Mouse (Mus musculus) kidney, embryonic 15.5 days (tissue): ENCODE data around the gene Cttnbp2nl. TPM values are rescaled to one million over a fixed set of nuclear protein-coding genes. Genes with fewer than 3 reads are reported as not detected.

ENCODE experiments used
- ATAC-seq: fragments of 200-750 bp; cut with Nextera tagmentation; replicated peaks from 2 replicates; pipeline ENCODE4 v1.8.0; 2017; ENCODE audit warnings: moderate TSS enrichment; ENCODE audit not compliant: low FRiP score
- H3K27ac ChIP-seq: fragments of 300-500 bp; sonication (generic); 2 replicates; pipeline ENCODE4 v1.5.1; 2015; ENCODE audit warnings: mild to moderate bottlenecking, inconsistent platforms
- H3K27me3 ChIP-seq: fragments of 300-500 bp; sonication (generic); 2 replicates; pipeline ENCODE4 v1.6.1; 2015; ENCODE audit warnings: inconsistent platforms
- H3K36me3 ChIP-seq: fragments of 300-500 bp; sonication (generic); 2 replicates; pipeline ENCODE4 v1.6.1; 2015; ENCODE audit warnings: inconsistent platforms
- H3K4me1 ChIP-seq: fragments of 300-500 bp; sonication (generic); 2 replicates; pipeline ENCODE4 v1.6.1; 2015; ENCODE audit warnings: inconsistent platforms
- H3K4me2 ChIP-seq: fragments of 300-500 bp; sonication (generic); 2 replicates; pipeline ENCODE4 v1.6.1; 2015; ENCODE audit warnings: moderate library complexity, mild to moderate bottlenecking, inconsistent platforms
- H3K4me3 ChIP-seq: fragments of 300-500 bp; sonication (generic); replicated peaks from 2 replicates; pipeline ENCODE4 v1.5.1; 2015; ENCODE audit warnings: mild to moderate bottlenecking, inconsistent platforms
- H3K9ac ChIP-seq: fragments of 300-500 bp; sonication (generic); 2 replicates; pipeline ENCODE4 v1.6.1; 2015; ENCODE audit warnings: mild to moderate bottlenecking, inconsistent platforms
- H3K9me3 ChIP-seq: fragments of 300-500 bp; sonication (generic); replicated peaks from 2 replicates; pipeline ENCODE4 v1.6.1; 2016; ENCODE audit warnings: inconsistent platforms
- WGBS: fragments of 180-500 bp; shearing (Covaris S2); methylation state at CpG from one replicate; pipeline ENCODE4 v1.1.7; 2015; ENCODE audit warnings: mixed read lengths; 5-methylcytosine and 5-hydroxymethylcytosine counted together
- polyA plus RNA-seq: library from polyadenylated mRNA; unstranded; fragments of >200 nt; fragmentation: Nextera tagmentation; extraction: Ambion mirVana; gene quantifications from 2 replicates; pipeline ENCODE4 v1.2.1, GENCODE M21; 2015

Gene Cttnbp2nl
- polyA plus RNA-seq, 1 experiment from 2014 or later: 29.4 TPM

DNA sequence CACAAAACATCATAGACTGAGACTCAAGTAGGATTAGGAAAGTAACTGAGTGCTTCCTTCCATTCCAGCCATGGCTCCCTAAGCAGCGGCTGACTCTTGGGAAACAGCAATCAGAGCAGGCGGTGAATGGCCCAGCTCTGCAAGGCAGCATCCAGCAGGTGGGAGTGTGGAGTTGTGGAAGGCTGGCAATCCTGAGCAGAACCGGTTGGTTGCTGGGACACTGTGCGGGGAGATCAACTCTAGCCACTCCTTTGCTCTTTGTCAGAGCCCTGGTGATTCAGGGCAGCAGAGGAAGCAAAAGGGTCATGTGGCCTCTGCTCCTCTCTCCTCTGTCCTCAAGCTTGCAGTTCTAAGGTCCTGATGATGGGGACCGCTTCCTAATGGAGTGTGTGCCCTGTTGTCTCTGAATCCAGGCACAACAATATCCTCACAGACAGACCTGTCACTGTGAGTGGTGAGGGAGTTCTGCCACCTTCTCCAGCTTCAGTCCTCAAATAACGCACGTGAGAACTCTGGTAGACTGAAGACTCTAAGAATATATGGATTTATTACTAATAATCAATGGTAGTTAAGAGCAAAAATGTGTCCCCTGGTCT is 25.4 kb upstream of the Cttnbp2nl start:
- Histone ChIP-seq H3K4me2 (no peak overlapping the region), H3K27ac (no peak overlapping the region), H3K9ac (no peak overlapping the region), H3K9me3 (no peaks in the 10 kb centered on the region), H3K4me3 (no peak overlapping the region), H3K27me3 (no peaks in the 10 kb centered on the region), H3K36me3 (no peaks in the 10 kb centered on the region), H3K4me1 (no peaks in the 10 kb centered on the region)
- 16% methylated on average over 7 of the region's 7 CpGs for WGBS
- peak; percentile 93 for ATAC-seq

DNA sequence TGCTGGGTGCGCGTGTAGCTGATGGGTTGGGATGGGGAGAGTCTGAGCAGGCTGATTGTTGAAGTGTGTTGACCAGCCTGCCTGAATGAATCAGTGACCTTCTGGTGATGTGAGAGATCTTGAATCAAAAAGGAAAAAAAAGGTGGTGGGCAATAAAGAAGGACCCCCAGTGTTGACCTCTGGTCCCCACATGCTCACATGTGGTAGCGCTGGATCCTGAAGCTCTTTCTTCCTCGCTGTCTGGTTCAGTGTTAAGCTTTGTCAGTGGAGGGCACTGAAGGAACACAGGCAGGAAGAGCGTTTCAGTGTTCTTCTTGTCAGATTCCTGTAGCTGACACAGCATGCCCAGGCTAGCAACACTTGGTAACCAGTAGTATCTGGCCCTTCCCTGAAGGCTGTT is 22.9 kb upstream of the Cttnbp2nl start:
- H3K4me1 ChIP-seq: no peaks in the 10 kb centered on the region
- no peak overlapping the region for H3K4me3 ChIP-seq
- no peak overlapping the region for H3K9ac ChIP-seq
- no peak overlapping the region for H3K4me2 ChIP-seq
- H3K9me3 ChIP-seq: no peaks in the 10 kb centered on the region
- H3K36me3 ChIP-seq: no peaks in the 10 kb centered on the region
- no peak overlapping the region for H3K27ac ChIP-seq
- H3K27me3 ChIP-seq: no peaks in the 10 kb centered on the region
- ATAC-seq: no peak
- WGBS: 93% methylated on average over 5 of the region's 5 CpGs

DNA sequence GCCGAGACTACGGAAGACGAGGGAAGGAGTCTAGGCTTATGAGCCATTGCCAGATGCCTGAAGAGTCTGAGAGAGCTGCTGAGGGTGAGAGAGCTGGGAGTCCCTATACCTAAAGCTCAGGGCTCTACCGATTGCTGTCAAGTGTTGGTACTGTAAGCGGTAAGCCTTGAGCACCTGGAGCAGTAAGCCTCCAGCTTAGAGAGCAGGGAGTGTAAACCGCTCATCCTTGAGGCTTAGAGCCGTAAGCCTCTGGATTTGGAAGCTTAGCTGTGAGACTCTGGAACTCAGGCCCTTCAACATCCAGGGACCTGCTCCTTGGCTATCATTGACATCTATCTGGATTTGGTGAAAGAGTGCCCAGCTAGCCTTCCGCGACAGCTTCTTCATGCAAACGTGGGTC is 19.6 kb upstream of the Cttnbp2nl start:
- Histone ChIP-seq H3K4me1 (0 out of 2 replicates have a peak, but pooled peaks cover 4% of the 10 kb centered on the region), H3K9ac (no peak overlapping the region), H3K27ac (no peak overlapping the region), H3K36me3 (no peaks in the 10 kb centered on the region), H3K4me3 (no peak overlapping the region), H3K4me2 (no peak overlapping the region), H3K27me3 (no peaks in the 10 kb centered on the region), H3K9me3 (no peaks in the 10 kb centered on the region)
- no peak for ATAC-seq
- 93% methylated on average over 10 of the region's 10 CpGs for WGBS

DNA sequence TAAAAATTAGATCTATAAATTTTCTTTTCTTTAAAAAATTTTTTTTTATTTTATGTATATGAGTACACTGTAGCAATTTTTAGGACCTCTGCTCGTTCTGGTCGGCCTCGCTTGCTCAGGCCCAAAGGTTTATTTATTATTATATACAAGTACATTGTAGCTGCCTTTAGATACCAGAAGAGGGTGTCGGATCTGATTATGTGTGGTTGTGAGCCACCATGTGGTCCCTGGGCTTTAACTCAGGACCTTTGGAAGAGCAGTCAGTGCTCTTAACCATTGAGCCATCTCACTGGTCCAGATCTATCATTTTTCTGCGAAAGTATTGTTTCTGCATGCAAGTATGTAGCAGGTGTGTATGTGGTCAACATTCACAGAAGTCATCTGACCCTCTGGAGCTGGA is 18.3 kb upstream of the Cttnbp2nl start:
- Histone ChIP-seq H3K9ac (no peak overlapping the region), H3K4me2 (no peak overlapping the region), H3K4me3 (no peak overlapping the region), H3K36me3 (no peaks in the 10 kb centered on the region), H3K9me3 (no peaks in the 10 kb centered on the region), H3K27me3 (no peaks in the 10 kb centered on the region), H3K27ac (no peak overlapping the region), H3K4me1 (0 out of 2 replicates have a peak, but pooled peaks cover 4% of the 10 kb centered on the region)
- ATAC-seq: no peak
- 93% methylated on average over 5 of the region's 5 CpGs for WGBS

DNA sequence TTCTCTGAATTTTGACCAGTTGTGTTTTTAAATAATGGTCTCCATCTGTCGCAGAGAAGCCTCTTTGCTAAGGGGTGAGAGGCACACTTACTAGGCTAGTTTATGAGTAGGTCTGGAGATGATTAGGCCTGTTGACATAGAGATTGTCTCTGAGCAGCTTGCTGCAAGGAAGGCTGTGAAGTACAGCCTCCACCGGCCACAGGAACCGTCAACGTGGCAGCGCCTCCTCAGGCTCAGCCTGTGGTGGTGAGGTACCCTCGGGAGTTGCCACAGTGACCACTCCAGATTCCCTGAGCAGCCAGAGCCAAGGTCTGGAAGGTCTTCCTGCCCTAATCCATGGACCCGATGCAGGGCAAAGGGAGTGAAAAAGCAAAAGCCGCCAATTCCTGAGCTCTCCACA is 17.6 kb upstream of the Cttnbp2nl start:
- 0 out of 2 replicates have a peak, but pooled peaks cover 4% of the 10 kb centered on the region for H3K4me1 ChIP-seq
- no peaks in the 10 kb centered on the region for H3K36me3 ChIP-seq
- H3K27me3 ChIP-seq: no peaks in the 10 kb centered on the region
- 76% methylated on average over 8 of the region's 8 CpGs for WGBS
- H3K9me3 ChIP-seq: peaks cover 3% of the 10 kb centered on the region; the same call in 1 of the 2 replicates
- H3K4me3 ChIP-seq: no peak overlapping the region
- ATAC-seq: no peak
- H3K27ac ChIP-seq: no peak overlapping the region
- no peak overlapping the region for H3K9ac ChIP-seq
- H3K4me2 ChIP-seq: no peak overlapping the region

DNA sequence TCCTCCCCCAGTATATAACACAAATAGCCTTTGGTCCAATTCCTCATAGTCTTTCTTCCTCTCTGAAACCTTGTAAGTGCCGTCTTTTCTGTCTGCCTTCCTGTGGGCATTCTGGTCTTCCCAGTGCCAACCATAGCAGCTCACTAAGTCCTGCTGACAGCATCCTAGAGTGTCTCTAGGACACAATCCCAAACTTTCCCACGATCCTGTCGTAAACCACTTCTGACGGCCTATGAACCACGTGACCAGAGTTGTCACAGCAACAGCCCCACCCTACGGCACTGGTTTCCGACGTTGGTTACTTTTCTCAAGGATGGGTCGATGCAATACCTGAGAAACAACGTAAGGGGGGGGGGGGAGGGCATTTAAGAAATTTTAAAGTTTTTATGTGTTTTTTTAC is 13.6 kb upstream of the Cttnbp2nl start, which contains the start of gene 4930564D02Rik:
Gene 4930564D02Rik (plus strand): TSS at position 301 of the 400 bp plus-strand sequence.
- no peak within 1 kb of the TSS for H3K4me3 ChIP-seq
- H3K9ac ChIP-seq: no peak within 1 kb of the TSS
- 0 out of 2 replicates have a peak, but pooled peaks cover 4% of the 10 kb centered on the region for H3K4me1 ChIP-seq
- ATAC-seq: no peak
- 0 out of 2 replicates have a peak, but pooled peaks cover 2% of the 10 kb centered on the region for H3K27me3 ChIP-seq
- H3K4me2 ChIP-seq: no peak within 1 kb of the TSS
- H3K9me3 ChIP-seq: peaks cover 4% of the 10 kb centered on the region; the same call in 1 of the 2 replicates
- H3K36me3 ChIP-seq: no peaks in the 10 kb centered on the region
- 78% methylated on average over 10 of the region's 10 CpGs for WGBS
- no peak within 1 kb of the TSS for H3K27ac ChIP-seq

DNA sequence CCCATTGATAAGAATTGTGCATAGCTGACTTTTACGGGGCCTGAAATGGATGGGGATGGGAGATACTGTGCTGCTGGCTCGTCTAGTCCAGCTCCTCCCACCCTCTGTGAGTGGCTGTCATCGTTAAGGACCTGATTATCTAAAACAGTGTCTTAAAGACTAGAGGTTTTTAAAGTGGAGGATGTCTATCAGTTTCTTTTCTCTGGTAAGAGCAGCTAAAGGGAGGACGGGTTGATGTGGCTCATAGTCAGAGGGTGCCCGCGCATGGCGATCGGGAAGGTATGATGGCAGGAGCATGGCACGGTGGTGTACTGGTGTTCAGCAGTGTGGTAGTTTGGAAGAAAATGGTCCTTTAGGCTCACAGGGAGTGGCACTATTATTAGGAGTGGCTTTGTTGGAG is 9.7 kb upstream of the Cttnbp2nl start:
- no peak for ATAC-seq
- Histone ChIP-seq H3K9me3 (peaks cover 4% of the 10 kb centered on the region; the same call in 1 of the 2 replicates), H3K9ac (no peak overlapping the region), H3K4me2 (no peak overlapping the region), H3K27me3 (peaks cover 22% of the 10 kb centered on the region), H3K4me3 (no peak overlapping the region), H3K36me3 (no peaks in the 10 kb centered on the region), H3K4me1 (peaks cover 13% of the 10 kb centered on the region), H3K27ac (no peak overlapping the region)
- WGBS: 76% methylated on average over 9 of the region's 9 CpGs

DNA sequence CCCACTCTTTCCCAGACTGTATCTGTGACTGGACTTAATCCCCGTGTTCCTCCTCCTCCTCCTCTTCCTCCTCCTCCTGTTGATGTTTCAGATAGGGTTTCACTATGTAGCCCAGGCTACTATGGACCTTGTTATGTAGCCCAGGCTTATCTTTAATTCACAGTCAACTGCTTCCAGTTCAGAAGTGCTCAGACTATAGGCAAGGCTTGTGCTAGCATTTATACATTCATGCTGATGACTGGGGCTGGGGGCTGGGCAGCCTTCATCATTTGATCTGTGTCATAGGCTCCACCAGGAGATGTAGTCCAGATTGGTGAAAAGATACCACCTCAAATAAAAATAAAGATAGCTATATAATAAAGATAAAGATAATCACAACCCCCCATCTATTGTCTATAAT is 9.0 kb upstream of the Cttnbp2nl start:
- H3K9ac ChIP-seq: no peak overlapping the region
- no peak for ATAC-seq
- no peaks in the 10 kb centered on the region for H3K36me3 ChIP-seq
- H3K27ac ChIP-seq: no peak overlapping the region
- H3K4me3 ChIP-seq: no peak overlapping the region
- H3K27me3 ChIP-seq: peaks cover 22% of the 10 kb centered on the region
- peaks cover 13% of the 10 kb centered on the region for H3K4me1 ChIP-seq
- peaks cover 4% of the 10 kb centered on the region; the same call in 1 of the 2 replicates for H3K9me3 ChIP-seq
- no peak overlapping the region for H3K4me2 ChIP-seq
- 40% methylated on average over 1 of the region's 1 CpGs for WGBS

DNA sequence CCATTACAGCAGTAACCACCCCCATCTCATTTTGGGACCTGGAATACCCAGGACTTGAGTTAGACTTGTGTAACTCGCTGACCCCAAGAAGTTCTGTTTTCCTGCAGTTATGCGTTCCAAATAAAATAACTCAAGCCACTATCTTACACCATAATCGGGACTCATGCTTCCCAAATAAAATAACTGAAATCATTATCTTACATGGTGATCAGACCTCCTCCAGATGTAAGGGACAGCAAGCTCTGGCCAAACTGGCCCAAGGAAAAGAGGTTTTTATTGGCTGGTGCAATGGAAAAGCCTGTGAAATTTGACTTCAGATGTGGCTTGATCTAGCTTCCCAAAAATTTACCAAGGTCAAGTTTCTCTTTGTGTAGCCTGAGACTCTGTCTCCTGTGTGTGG is 8.6 kb upstream of the Cttnbp2nl start:
- no peak overlapping the region for H3K27ac ChIP-seq
- H3K4me1 ChIP-seq: peaks cover 13% of the 10 kb centered on the region
- H3K36me3 ChIP-seq: no peaks in the 10 kb centered on the region
- H3K4me3 ChIP-seq: no peak overlapping the region
- H3K9me3 ChIP-seq: peaks cover 4% of the 10 kb centered on the region; the same call in 1 of the 2 replicates
- no peak overlapping the region for H3K4me2 ChIP-seq
- no peak for ATAC-seq
- no peak overlapping the region for H3K9ac ChIP-seq
- peaks cover 22% of the 10 kb centered on the region for H3K27me3 ChIP-seq
- WGBS: 70% methylated on average over 3 of the region's 3 CpGs

DNA sequence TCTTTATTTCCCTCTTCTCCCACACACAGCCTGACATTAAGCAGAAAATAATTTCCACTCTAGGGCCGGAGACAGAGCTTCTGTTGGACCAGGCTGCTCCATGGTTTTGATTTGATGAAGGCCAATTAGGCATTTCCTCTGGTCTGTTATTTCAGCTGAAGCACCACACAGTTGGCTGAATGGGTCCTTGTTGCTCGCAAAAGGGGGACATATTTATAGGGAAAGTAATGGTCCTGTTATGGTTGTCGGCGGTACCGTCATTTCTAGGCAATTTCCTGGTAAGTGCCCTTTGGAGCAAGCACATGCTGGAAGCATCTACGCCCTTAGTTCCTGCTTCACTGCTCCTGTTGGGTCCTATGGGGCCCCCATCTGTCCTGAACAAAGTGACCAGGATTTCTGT is 8.0 kb upstream of the Cttnbp2nl start:
- Histone ChIP-seq H3K9ac (no peak overlapping the region), H3K9me3 (peaks cover 4% of the 10 kb centered on the region; the same call in 1 of the 2 replicates), H3K36me3 (no peaks in the 10 kb centered on the region), H3K27ac (no peak overlapping the region), H3K4me2 (no peak overlapping the region), H3K4me3 (no peak overlapping the region), H3K4me1 (peaks cover 13% of the 10 kb centered on the region), H3K27me3 (peaks cover 22% of the 10 kb centered on the region)
- ATAC-seq: no peak
- 31% methylated on average over 6 of the region's 6 CpGs for WGBS

DNA sequence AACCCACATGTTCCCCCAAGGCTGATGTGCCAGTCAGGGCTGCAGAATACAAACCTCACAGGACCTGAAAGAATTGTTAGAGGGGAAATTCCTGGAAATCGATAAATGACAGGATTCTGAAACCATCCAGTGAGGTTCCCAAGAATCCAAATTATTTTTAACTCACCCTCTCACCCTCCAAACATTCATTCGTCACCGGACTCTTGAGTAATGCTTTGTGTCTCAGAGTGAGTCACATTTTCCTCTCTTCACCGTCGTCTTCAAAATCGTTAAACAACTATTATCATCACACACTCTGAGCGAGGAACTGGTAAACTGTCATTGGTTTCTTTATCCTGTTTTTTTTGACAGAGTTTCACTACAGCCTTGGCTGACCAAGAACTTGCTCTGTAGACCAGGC is 7.0 kb upstream of the Cttnbp2nl start:
- WGBS: 72% methylated on average over 7 of the region's 7 CpGs
- Histone ChIP-seq H3K9ac (no peak overlapping the region), H3K4me1 (peaks cover 15% of the 10 kb centered on the region), H3K27ac (no peak overlapping the region), H3K9me3 (no peaks in the 10 kb centered on the region), H3K27me3 (peaks cover 22% of the 10 kb centered on the region), H3K36me3 (no peaks in the 10 kb centered on the region), H3K4me3 (no peak overlapping the region), H3K4me2 (no peak overlapping the region)
- ATAC-seq: no peak

DNA sequence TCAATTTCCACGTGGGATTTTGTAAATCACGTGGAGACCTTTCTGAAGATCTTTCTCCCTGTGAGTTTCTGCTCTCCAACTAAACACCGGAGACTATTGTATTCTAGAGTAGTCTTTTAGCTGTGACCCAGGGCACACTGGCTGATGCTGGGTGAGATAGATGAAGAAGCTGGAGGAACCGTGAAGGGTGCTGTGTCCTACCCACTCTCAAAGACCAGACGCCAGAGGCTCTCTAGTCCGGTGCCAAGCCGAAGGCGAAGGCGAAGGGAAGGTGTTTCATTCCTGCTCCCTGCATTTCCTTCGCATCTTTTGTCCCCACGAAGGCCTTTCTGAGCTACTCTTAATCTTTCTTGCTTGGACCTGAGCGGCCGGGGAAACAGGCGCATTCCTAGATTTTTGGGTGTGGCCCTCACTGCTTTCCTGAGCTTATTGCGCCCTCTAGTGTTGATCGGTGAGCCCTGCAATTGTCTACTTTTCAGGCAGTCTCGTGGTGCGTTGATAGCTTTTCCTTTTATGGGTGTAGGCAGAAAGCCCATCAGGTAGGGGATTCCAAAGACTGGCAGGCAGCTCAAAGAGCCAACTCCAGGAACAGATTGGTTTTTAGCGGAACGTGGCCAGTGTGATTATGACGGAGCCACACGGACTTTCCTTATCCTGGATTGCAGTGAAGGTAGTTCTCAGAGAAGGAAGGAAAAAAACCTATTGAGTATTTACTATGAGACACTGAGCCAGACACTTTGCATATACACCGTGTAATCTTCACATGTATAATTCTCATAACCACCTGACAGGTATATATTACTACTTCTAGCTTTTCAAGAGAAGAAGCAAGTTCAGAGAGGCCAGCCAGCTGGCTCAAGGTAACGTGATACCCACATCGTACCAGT is 5.9 kb upstream of the Cttnbp2nl start:
- Histone ChIP-seq H3K9me3 (no peaks in the 10 kb centered on the region), H3K4me1 (peaks cover 24% of the 10 kb centered on the region), H3K4me3 (peak overlapping the region; percentile 35), H3K9ac (0 out of 2 replicates have a peak overlapping the region, but pooled peaks have one; percentile 31), H3K36me3 (no peaks in the 10 kb centered on the region), H3K4me2 (peak overlapping the region; percentile 61), H3K27me3 (peaks cover 22% of the 10 kb centered on the region), H3K27ac (no peak overlapping the region)
- no peak; the same call in 1 of the 2 replicates for ATAC-seq
- WGBS: 12% methylated on average over 25 of the region's 25 CpGs
